Mouse (Mus musculus): ENCODE results near the gene Vmn2r70. TPM values are rescaled to one million over a fixed set of nuclear protein-coding genes. Genes with fewer than 3 reads are reported as not detected.

The Vmn2r70 gene
- total RNA-seq (2015; ENCODE audit: low replicate concordance), result not detected in 2 replicates
- not detected in 2 replicates for total RNA-seq (2017; ENCODE audit: low replicate concordance)

DNA sequence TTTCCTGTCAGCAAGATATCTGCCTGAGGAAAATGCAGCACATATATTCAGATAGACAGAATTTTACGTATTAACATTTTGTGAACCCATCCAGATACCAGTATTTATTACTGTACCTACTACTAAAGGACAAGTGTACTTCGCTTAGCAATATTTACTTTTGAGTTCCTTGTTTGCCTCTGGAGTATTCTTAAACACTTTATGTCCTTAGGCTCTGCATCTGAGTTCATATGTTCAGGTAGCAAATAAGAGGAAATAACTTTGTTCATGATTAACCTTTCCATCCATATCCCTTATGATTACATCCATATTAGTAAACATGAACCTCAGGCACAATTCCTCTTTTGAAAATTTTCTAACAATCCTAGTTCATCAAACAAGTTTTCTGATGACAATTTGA, at the start of gene Vmn2r70:
Gene Vmn2r70, minus strand, starts transcription at position 101 of the 400 bp plus-strand sequence.
- ATAC-seq (replicated peaks; ENCODE audit: low FRiP score, poor library complexity, severe bottlenecking), result no peak

DNA sequence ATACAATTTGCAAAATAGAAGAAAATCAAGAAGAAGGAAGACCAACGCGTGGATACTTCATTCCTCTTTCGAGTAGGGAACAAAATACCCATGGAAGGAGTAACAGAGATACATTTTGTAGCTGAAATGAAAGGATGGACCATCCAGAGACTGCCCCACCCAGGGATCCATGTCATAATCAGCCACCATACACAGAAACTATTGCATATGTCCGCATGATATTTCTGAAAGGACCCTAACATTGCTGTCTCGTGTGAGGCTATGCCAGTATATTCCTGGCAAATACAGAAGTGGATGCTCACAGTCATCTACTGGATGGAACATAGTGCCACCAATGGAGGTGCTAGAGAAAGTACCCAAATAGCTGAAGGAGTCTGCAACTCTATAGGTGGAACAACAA, 6.2 kb downstream of the Vmn2r70 start, which contains the start of gene Vmn2r71:
Gene Vmn2r71, plus strand, starts transcription at position 301 of the 400 bp plus-strand sequence.
- no peak for ATAC-seq (replicated peaks; ENCODE audit: low FRiP score, poor library complexity, severe bottlenecking)

DNA sequence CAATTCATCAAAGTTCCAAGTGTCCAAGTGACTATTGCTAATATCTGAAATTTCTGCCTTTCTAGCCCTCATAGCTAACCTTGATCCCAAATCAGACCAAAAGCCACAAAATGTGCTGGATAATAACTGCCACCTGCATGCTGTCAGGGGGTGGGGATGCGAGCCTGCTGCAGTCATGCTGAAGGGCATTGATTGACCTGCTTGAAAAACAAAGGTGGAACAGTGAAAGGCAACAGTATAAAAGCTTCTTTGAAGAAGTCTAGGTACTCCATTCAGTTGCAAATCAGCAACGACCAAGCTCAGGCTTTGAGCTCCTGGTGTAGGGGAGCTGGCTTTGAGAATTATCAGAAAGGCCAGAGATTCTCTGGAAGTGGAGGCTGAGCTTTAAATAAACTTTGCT, 25.9 kb downstream of the Vmn2r70 start:
- no peak for ATAC-seq (replicated peaks; ENCODE audit: low FRiP score, poor library complexity, severe bottlenecking)

DNA sequence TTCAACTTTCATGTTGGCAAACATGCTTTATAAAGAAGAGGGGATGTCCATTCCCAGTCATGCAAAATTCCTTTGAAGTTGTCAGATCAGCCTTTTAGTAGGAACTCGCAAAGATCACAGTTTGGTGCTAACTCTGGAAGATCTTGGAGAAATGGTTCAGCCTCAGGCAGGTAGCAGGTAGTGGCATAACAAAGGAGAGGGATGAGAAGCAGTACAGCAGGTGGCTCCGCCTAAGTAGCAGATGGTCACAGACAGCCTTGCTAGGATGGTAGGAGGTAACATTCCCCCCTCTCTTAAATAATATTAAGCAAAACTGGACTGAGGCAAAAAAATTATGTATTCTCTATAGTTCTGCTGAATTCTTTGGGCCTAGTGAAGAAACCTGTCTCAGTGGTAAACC, 26.9 kb downstream of the Vmn2r70 start:
- no peak for ATAC-seq (replicated peaks; ENCODE audit: low FRiP score, poor library complexity, severe bottlenecking)

Other genes starting within 250 kb of the Vmn2r70 start
- not detected in 2 replicates for gene Vmn2r69, start 153.3 kb downstream of the Vmn2r70 start, total RNA-seq (2015; ENCODE audit: low replicate concordance)
- under 0.01 TPM in 1 of 2 replicates, not detected in the other for gene Vmn2r69, start 153.3 kb downstream of the Vmn2r70 start, total RNA-seq (2017; ENCODE audit: low replicate concordance)
- not detected in 2 replicates for gene Vmn2r71, start 6.1 kb downstream of the Vmn2r70 start, total RNA-seq (2015; ENCODE audit: low replicate concordance)
- gene Vmn2r71, start 6.1 kb downstream of the Vmn2r70 start, total RNA-seq (2017; ENCODE audit: low replicate concordance), result not detected in 2 replicates
- gene Vmn2r72, start 185.9 kb upstream of the Vmn2r70 start, total RNA-seq (2015; ENCODE audit: low replicate concordance), result not detected in 2 replicates
- 0.09 TPM in 1 of 2 replicates, not detected in the other for gene Vmn2r72, start 185.9 kb upstream of the Vmn2r70 start, total RNA-seq (2017; ENCODE audit: low replicate concordance)